Mouse (Mus musculus): Measurements from ENCODE around the gene Sez6l. TPM values are rescaled to one million over a fixed set of nuclear protein-coding genes. Genes with fewer than 3 reads are reported as not detected.
A peak's percentile ranks its signal among the peaks of the same experiment; 100 is the strongest.

The Sez6l gene
- polyA plus RNA-seq, 1 experiment from 2014 or later, result 2.2 TPM

GRCm38 (mm10) chr5:112385973-112386372 is 191.0 kb downstream of the Sez6l start:
- ATAC-seq (ENCODE audit: insufficient read depth, low FRiP score), result no peak; the same call in 1 of the 2 replicates

GRCm38 (mm10) chr5:112384805-112385472 is 192.0 kb downstream of the Sez6l start:
- Histone ChIP-seq H3K27me3 (ENCODE audit: control insufficient read depth, insufficient read depth, low read length) (no peaks in the 10 kb centered on the region), H3K27ac (ENCODE audit: low read length) (no peak overlapping the region), H3K9ac (ENCODE audit: low read length) (no peak overlapping the region), H3K4me2 (ENCODE audit: low read depth, low read length) (no peak overlapping the region), H3K4me3 (replicated peaks; ENCODE audit: low read length) (no peak overlapping the region), H3K4me1 (ENCODE audit: control insufficient read depth, insufficient read depth, low read length) (peaks cover 10% of the 10 kb centered on the region; the same call in 1 of the 2 replicates), H3K9me3 (replicated peaks; ENCODE audit: control insufficient read depth, low read length) (no peaks in the 10 kb centered on the region), H3K36me3 (ENCODE audit: control insufficient read depth, insufficient read depth, low read length) (no peaks in the 10 kb centered on the region)
- no peak for ATAC-seq (ENCODE audit: insufficient read depth, low FRiP score)
- 85% methylated on average over 13 of the region's 13 CpGs for WGBS

More at GRCm38 (mm10) chr5:112385973-112386372, 191.0 kb downstream of the Sez6l start:
- peaks cover 10% of the 10 kb centered on the region; the same call in 1 of the 2 replicates for H3K4me1 ChIP-seq (ENCODE audit: control insufficient read depth, insufficient read depth, low read length)
- H3K4me2 ChIP-seq (ENCODE audit: low read depth, low read length), result no peak overlapping the region
- 56% methylated on average over 2 of the region's 2 CpGs for whole genome bisulfite sequencing
- H3K36me3 ChIP-seq (ENCODE audit: control insufficient read depth, insufficient read depth, low read length), result no peaks in the 10 kb centered on the region
- H3K9me3 ChIP-seq (replicated peaks; ENCODE audit: control insufficient read depth, low read length), result no peaks in the 10 kb centered on the region
- H3K27me3 ChIP-seq (ENCODE audit: control insufficient read depth, insufficient read depth, low read length), result no peaks in the 10 kb centered on the region
- H3K27ac ChIP-seq (ENCODE audit: low read length), result no peak overlapping the region
- H3K4me3 ChIP-seq (replicated peaks; ENCODE audit: low read length), result no peak overlapping the region
- no peak overlapping the region for H3K9ac ChIP-seq (ENCODE audit: low read length)

DNA sequence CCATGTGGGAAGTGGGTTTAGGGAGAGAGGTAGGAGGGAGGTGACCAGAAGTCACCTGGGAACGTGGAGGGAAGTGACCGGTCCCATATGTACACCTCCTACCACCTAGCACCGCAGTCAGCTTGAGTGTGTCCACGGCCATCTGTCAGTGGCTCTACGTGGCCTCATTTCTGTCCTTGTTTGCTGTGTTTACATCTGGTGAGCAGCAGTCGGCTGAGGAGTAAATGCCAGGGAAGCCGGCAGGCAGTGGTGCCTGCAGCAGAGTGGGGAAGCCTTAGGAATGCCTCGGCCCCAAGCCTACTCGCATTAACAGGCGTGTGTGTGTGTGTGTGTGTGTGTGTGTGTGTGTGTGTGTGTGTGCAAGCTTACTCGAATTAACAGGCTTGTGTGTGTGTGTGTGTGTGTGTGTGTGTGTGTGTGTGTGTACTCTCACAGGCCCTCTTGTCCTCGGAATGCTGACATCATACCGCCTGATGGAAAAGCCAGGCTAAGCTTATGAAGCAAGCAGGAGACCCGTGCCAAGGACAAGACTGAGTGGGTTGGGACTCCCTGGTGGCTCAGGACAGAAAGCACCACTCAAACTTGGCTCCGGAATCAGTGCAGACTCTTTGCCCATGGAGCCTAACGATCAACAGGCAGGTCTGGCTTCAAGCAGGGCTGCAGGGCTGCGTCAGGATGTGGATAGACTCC is 194.2 kb downstream of the Sez6l start:
- H3K4me3 ChIP-seq (replicated peaks; ENCODE audit: low read length), result no peak overlapping the region
- ATAC-seq (ENCODE audit: insufficient read depth, low FRiP score), result peak; percentile 38; the same call in 1 of the 2 replicates
- H3K9me3 ChIP-seq (replicated peaks; ENCODE audit: control insufficient read depth, low read length), result no peaks in the 10 kb centered on the region
- no peaks in the 10 kb centered on the region for H3K36me3 ChIP-seq (ENCODE audit: control insufficient read depth, insufficient read depth, low read length)
- no peak overlapping the region for H3K4me2 ChIP-seq (ENCODE audit: low read depth, low read length)
- peaks cover 10% of the 10 kb centered on the region; the same call in 1 of the 2 replicates for H3K4me1 ChIP-seq (ENCODE audit: control insufficient read depth, insufficient read depth, low read length)
- no peaks in the 10 kb centered on the region for H3K27me3 ChIP-seq (ENCODE audit: control insufficient read depth, insufficient read depth, low read length)
- 36% methylated on average over 16 of the region's 17 CpGs for WGBS
- peak overlapping the region; percentile 30; the same call in 1 of the 2 replicates for H3K27ac ChIP-seq (ENCODE audit: low read length)
- 0 out of 2 replicates have a peak overlapping the region, but pooled peaks have one; percentile 11 for H3K9ac ChIP-seq (ENCODE audit: low read length)

DNA sequence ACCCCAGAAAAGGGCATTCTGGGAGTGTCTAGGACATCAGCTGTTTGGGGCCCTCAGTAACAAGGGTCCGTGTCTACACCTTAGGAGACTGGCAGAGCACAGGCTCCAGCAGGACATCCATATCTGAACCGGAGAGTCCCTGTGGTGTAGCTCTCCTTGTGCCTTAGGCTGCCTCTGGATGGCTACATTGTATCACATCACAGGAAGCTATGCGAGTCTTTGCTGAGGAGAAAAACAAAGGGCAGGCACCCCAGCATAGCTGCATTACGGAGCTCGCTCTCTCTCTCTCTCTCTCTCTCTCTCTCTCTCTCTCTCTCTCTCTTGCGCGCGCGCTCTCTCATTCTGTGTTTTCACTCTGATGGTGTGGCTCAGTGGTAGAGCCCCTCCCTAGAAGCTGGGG is 194.9 kb downstream of the Sez6l start:
- no peak overlapping the region for H3K4me2 ChIP-seq (ENCODE audit: low read depth, low read length)
- no peak overlapping the region; the same call in 1 of the 2 replicates for H3K27ac ChIP-seq (ENCODE audit: low read length)
- H3K27me3 ChIP-seq (ENCODE audit: control insufficient read depth, insufficient read depth, low read length), result no peaks in the 10 kb centered on the region
- no peaks in the 10 kb centered on the region for H3K9me3 ChIP-seq (replicated peaks; ENCODE audit: control insufficient read depth, low read length)
- no peak overlapping the region for H3K9ac ChIP-seq (ENCODE audit: low read length)
- H3K4me1 ChIP-seq (ENCODE audit: control insufficient read depth, insufficient read depth, low read length), result peaks cover 10% of the 10 kb centered on the region; the same call in 1 of the 2 replicates
- WGBS, result 44% methylated on average over 5 of the region's 9 CpGs
- no peak overlapping the region for H3K4me3 ChIP-seq (replicated peaks; ENCODE audit: low read length)
- no peaks in the 10 kb centered on the region for H3K36me3 ChIP-seq (ENCODE audit: control insufficient read depth, insufficient read depth, low read length)
- no peak for ATAC-seq (ENCODE audit: insufficient read depth, low FRiP score)

DNA sequence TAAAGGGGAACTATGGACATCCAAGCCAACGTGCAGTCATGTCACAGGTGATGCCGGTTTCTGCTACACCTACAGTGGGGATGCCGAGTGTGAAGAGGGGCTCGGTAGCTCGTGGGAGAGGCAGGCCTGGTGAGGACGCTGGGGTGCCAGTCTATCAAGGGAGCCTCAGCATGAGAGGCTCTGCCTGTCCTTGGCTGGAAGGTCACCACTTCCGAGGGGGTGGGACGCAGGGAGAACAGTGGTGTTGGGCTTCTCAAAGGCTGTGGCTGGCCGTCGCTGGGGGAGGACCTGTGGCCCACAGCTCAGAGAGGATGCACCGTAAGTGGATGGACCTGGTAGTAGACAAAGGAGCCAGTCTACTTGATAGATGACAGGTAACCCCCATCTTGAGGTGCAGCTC is 195.8 kb downstream of the Sez6l start:
- Histone ChIP-seq H3K27me3 (ENCODE audit: control insufficient read depth, insufficient read depth, low read length) (no peaks in the 10 kb centered on the region), H3K27ac (ENCODE audit: low read length) (no peak overlapping the region), H3K4me1 (ENCODE audit: control insufficient read depth, insufficient read depth, low read length) (peaks cover 10% of the 10 kb centered on the region; the same call in 1 of the 2 replicates), H3K9ac (ENCODE audit: low read length) (no peak overlapping the region), H3K36me3 (ENCODE audit: control insufficient read depth, insufficient read depth, low read length) (no peaks in the 10 kb centered on the region), H3K4me2 (ENCODE audit: low read depth, low read length) (no peak overlapping the region), H3K9me3 (replicated peaks; ENCODE audit: control insufficient read depth, low read length) (no peaks in the 10 kb centered on the region), H3K4me3 (replicated peaks; ENCODE audit: low read length) (no peak overlapping the region)
- no peak for ATAC-seq (ENCODE audit: insufficient read depth, low FRiP score)
- WGBS, result 76% methylated on average over 11 of the region's 11 CpGs

- whole genome bisulfite sequencing, result 78% methylated on average over 6 of the region's 6 CpGs
- Histone ChIP-seq H3K4me2 (ENCODE audit: low read depth, low read length) (no peak overlapping the region), H3K4me1 (ENCODE audit: control insufficient read depth, insufficient read depth, low read length) (peaks cover 10% of the 10 kb centered on the region; the same call in 1 of the 2 replicates), H3K9me3 (replicated peaks; ENCODE audit: control insufficient read depth, low read length) (no peaks in the 10 kb centered on the region), H3K27me3 (ENCODE audit: control insufficient read depth, insufficient read depth, low read length) (no peaks in the 10 kb centered on the region), H3K27ac (ENCODE audit: low read length) (no peak overlapping the region), H3K4me3 (replicated peaks; ENCODE audit: low read length) (no peak overlapping the region), H3K9ac (ENCODE audit: low read length) (no peak overlapping the region), H3K36me3 (ENCODE audit: control insufficient read depth, insufficient read depth, low read length) (no peaks in the 10 kb centered on the region)
- ATAC-seq (ENCODE audit: insufficient read depth, low FRiP score), result no peak
Measured at GRCm38 (mm10) chr5:112378716-112379115, 198.3 kb downstream of the Sez6l start.

DNA sequence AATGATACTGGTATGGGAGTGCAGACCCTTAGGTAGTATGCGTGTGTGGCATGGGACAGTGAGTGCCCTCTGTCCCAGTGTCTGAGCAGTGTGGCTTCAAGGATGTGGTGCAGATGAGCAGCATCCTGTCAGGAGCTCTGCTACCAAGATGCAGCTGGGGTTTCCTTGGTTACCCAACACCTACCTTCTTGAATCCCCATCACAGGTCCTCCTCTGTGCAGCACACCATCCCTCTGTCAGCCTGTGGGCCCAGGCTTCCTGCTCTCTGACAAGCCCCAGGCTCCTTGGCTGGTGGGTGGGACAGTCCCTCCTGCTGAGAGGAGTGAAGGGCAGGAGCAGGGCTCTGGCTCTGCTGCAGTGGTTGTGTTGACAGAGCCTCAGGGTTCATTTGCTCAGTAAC is 199.6 kb downstream of the Sez6l start:
- Histone ChIP-seq H3K36me3 (ENCODE audit: control insufficient read depth, insufficient read depth, low read length) (no peaks in the 10 kb centered on the region), H3K9ac (ENCODE audit: low read length) (no peak overlapping the region), H3K4me3 (replicated peaks; ENCODE audit: low read length) (no peak overlapping the region), H3K4me1 (ENCODE audit: control insufficient read depth, insufficient read depth, low read length) (peaks cover 3% of the 10 kb centered on the region; the same call in 1 of the 2 replicates), H3K27me3 (ENCODE audit: control insufficient read depth, insufficient read depth, low read length) (no peaks in the 10 kb centered on the region), H3K4me2 (ENCODE audit: low read depth, low read length) (no peak overlapping the region), H3K27ac (ENCODE audit: low read length) (no peak overlapping the region), H3K9me3 (replicated peaks; ENCODE audit: control insufficient read depth, low read length) (no peaks in the 10 kb centered on the region)
- WGBS, result 86% methylated on average over 1 of the region's 1 CpGs
- no peak for ATAC-seq (ENCODE audit: insufficient read depth, low FRiP score)

DNA sequence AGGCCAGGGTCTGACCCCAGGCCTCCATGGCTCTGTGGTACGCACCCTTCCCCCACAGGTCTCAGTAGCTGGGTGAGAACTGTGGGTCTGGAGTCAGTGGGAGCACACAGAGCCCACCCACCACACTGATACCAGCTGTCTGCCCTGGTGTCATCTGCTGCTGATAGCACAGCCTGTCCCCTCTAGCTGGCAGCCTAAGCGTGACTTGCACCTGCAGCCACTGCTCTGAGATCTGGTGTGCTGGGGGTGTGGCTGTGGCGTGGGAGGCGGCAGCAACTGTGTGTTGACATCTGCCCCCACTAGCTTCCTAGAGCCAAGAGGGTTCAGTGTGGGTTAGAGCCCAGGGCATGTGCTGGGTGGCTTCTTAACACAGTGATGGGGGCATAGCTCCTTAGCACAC is 200.9 kb downstream of the Sez6l start:
- Histone ChIP-seq H3K36me3 (ENCODE audit: control insufficient read depth, insufficient read depth, low read length) (no peaks in the 10 kb centered on the region), H3K4me3 (replicated peaks; ENCODE audit: low read length) (no peak overlapping the region), H3K4me1 (ENCODE audit: control insufficient read depth, insufficient read depth, low read length) (no peaks in the 10 kb centered on the region), H3K9ac (ENCODE audit: low read length) (no peak overlapping the region), H3K4me2 (ENCODE audit: low read depth, low read length) (no peak overlapping the region), H3K9me3 (replicated peaks; ENCODE audit: control insufficient read depth, low read length) (no peaks in the 10 kb centered on the region), H3K27ac (ENCODE audit: low read length) (no peak overlapping the region), H3K27me3 (ENCODE audit: control insufficient read depth, insufficient read depth, low read length) (no peaks in the 10 kb centered on the region)
- 87% methylated on average over 4 of the region's 4 CpGs for WGBS
- no peak for ATAC-seq (ENCODE audit: insufficient read depth, low FRiP score)

- H3K27ac ChIP-seq (ENCODE audit: low read length), result no peak overlapping the region
- no peak overlapping the region for H3K4me3 ChIP-seq (replicated peaks; ENCODE audit: low read length)
- ATAC-seq (ENCODE audit: insufficient read depth, low FRiP score), result no peak
- H3K9ac ChIP-seq (ENCODE audit: low read length), result no peak overlapping the region
- H3K9me3 ChIP-seq (replicated peaks; ENCODE audit: control insufficient read depth, low read length), result no peaks in the 10 kb centered on the region
- 88% methylated on average over 7 of the region's 7 CpGs for WGBS
- no peak overlapping the region for H3K4me2 ChIP-seq (ENCODE audit: low read depth, low read length)
- H3K27me3 ChIP-seq (ENCODE audit: control insufficient read depth, insufficient read depth, low read length), result no peaks in the 10 kb centered on the region
- H3K4me1 ChIP-seq (ENCODE audit: control insufficient read depth, insufficient read depth, low read length), result no peaks in the 10 kb centered on the region
- peaks cover 8% of the 10 kb centered on the region; the same call in 1 of the 2 replicates for H3K36me3 ChIP-seq (ENCODE audit: control insufficient read depth, insufficient read depth, low read length)
Measured at GRCm38 (mm10) chr5:112371933-112372332, 205.1 kb downstream of the Sez6l start.
